Mouse (Mus musculus) embryonic facial prominence, embryonic 11.5 days (tissue): ENCODE data around the gene Hsd3b7. TPM values are rescaled to one million over a fixed set of nuclear protein-coding genes. Genes with fewer than 3 reads are reported as not detected.

Experiments used
- ATAC-seq: fragments of 200-750 bp; cut with Nextera tagmentation; replicated peaks from 2 replicates; pipeline ENCODE4 v1.8.0; 2017; ENCODE audit warnings: low read depth; ENCODE audit not compliant: insufficient number of reproducible peaks, low FRiP score, low TSS enrichment
- DNase-seq: peaks from one replicate; pipeline ENCODE4 v3.0.0-alpha.2; 2015; ENCODE audit warnings: low spot score
- H3K27ac ChIP-seq: fragments of 300-500 bp; sonication (generic); replicated peaks from 2 replicates; pipeline ENCODE4 v1.5.1; 2014; ENCODE audit warnings: mild to moderate bottlenecking, low read depth, low read length, control low read depth
- H3K27me3 ChIP-seq: fragments of 300-500 bp; sonication (generic); 2 replicates; pipeline ENCODE4 v1.6.1; 2014; ENCODE audit warnings: mild to moderate bottlenecking, low read length, moderate library complexity, mixed read lengths; ENCODE audit not compliant: control insufficient read depth, insufficient read depth
- H3K36me3 ChIP-seq: fragments of 300-500 bp; sonication (generic); replicated peaks from 2 replicates; pipeline ENCODE4 v1.6.1; 2014; ENCODE audit warnings: low read depth, mild to moderate bottlenecking, low read length, moderate library complexity, mixed read lengths; ENCODE audit not compliant: control insufficient read depth, insufficient read depth
- H3K4me1 ChIP-seq: fragments of 300-500 bp; sonication (generic); 2 replicates; pipeline ENCODE4 v1.6.1; 2014; ENCODE audit warnings: low read length, mixed read lengths; ENCODE audit not compliant: control insufficient read depth, insufficient read depth
- H3K4me2 ChIP-seq: fragments of 300-500 bp; sonication (generic); 2 replicates; pipeline ENCODE4 v1.6.1; 2014; ENCODE audit warnings: low read depth, mild to moderate bottlenecking, control low read depth, low read length, moderate library complexity
- H3K4me3 ChIP-seq: fragments of 300-500 bp; sonication (generic); 2 replicates; pipeline ENCODE4 v1.5.1; 2014; ENCODE audit warnings: low read depth, low read length, control low read depth
- H3K9ac ChIP-seq: fragments of 300-500 bp; sonication (generic); replicated peaks from 2 replicates; pipeline ENCODE4 v1.6.1; 2014; ENCODE audit warnings: mild to moderate bottlenecking, control low read depth, low read length
- H3K9me3 ChIP-seq: fragments of 300-500 bp; sonication (generic); replicated peaks from 2 replicates; pipeline ENCODE4 v1.6.1; 2016; ENCODE audit warnings: mild to moderate bottlenecking, low read length, inconsistent platforms, mixed read lengths; ENCODE audit not compliant: control insufficient read depth
- WGBS: fragments of 180-500 bp; shearing (Covaris S2); extraction: QIAGEN DNeasy Blood & Tissue Kit; methylation state at CpG from one replicate; pipeline ENCODE4 v1.1.7; 2014; 5-methylcytosine and 5-hydroxymethylcytosine counted together
- polyA plus RNA-seq: library from polyadenylated mRNA; unstranded; fragments of >200 nt; fragmentation: Nextera tagmentation; extraction: Ambion mirVana; gene quantifications from 2 replicates; pipeline ENCODE4 v1.2.1, GENCODE M21; 2014

Gene Hsd3b7
- polyA plus RNA-seq, 1 experiment from 2014 or later: 8.2 TPM

GRCm38 (mm10) chr7:127799738-127800137 lies 666 bp upstream of the Hsd3b7 start:
- DNase-seq (no peak), ATAC-seq (no peak)
- Histone ChIP-seq H3K4me1 (0 out of 2 replicates have a peak, but pooled peaks cover 5% of the 10 kb centered on the region), H3K4me3 (no peak overlapping the region), H3K27ac (no peak overlapping the region), H3K27me3 (no peaks in the 10 kb centered on the region), H3K9ac (no peak overlapping the region), H3K4me2 (no peak overlapping the region), H3K9me3 (no peaks in the 10 kb centered on the region), H3K36me3 (peaks cover 32% of the 10 kb centered on the region)
- 85% methylated on average over 1 of the region's 1 CpGs for WGBS

- H3K36me3 ChIP-seq: peaks cover 26% of the 10 kb centered on the region
- H3K4me2 ChIP-seq: no peak overlapping the region
- DNase-seq: no peak
- no peak overlapping the region; the same call in 1 of the 2 replicates for H3K9ac ChIP-seq
- WGBS: 86% methylated on average over 8 of the region's 8 CpGs
- no peak overlapping the region for H3K27ac ChIP-seq
- H3K4me3 ChIP-seq: no peak overlapping the region
- no peaks in the 10 kb centered on the region for H3K27me3 ChIP-seq
- peak; percentile 12; the same call in 1 of the 2 replicates for ATAC-seq
- H3K9me3 ChIP-seq: no peaks in the 10 kb centered on the region
- 0 out of 2 replicates have a peak, but pooled peaks cover 5% of the 10 kb centered on the region for H3K4me1 ChIP-seq
Observed at GRCm38 (mm10) chr7:127801010-127801621, 712 bp downstream of the Hsd3b7 start.

GRCm38 (mm10) chr7:127802313-127802712 lies 1.9 kb downstream of the Hsd3b7 start:
- WGBS: 91% methylated on average over 17 of the region's 17 CpGs

GRCm38 (mm10) chr7:127808821-127809220 lies 8.4 kb downstream of the Hsd3b7 start:
- no peak for ATAC-seq
- 84% methylated on average over 5 of the region's 5 CpGs for WGBS
- Histone ChIP-seq H3K27ac (no peak overlapping the region), H3K4me1 (no peaks in the 10 kb centered on the region), H3K9ac (no peak overlapping the region), H3K27me3 (no peaks in the 10 kb centered on the region), H3K4me3 (no peak overlapping the region), H3K9me3 (no peaks in the 10 kb centered on the region), H3K4me2 (no peak overlapping the region), H3K36me3 (no peaks in the 10 kb centered on the region; the same call in 1 of the 2 replicates)
- DNase-seq: no peak

More at GRCm38 (mm10) chr7:127802313-127802712, 1.9 kb downstream of the Hsd3b7 start:
- no peak overlapping the region for H3K4me2 ChIP-seq
- H3K27ac ChIP-seq: no peak overlapping the region
- H3K4me3 ChIP-seq: no peak overlapping the region
- no peaks in the 10 kb centered on the region for H3K9me3 ChIP-seq
- ATAC-seq: no peak
- H3K27me3 ChIP-seq: no peaks in the 10 kb centered on the region
- DNase-seq: no peak
- 0 out of 2 replicates have a peak, but pooled peaks cover 5% of the 10 kb centered on the region for H3K4me1 ChIP-seq
- peaks cover 23% of the 10 kb centered on the region for H3K36me3 ChIP-seq
- no peak overlapping the region for H3K9ac ChIP-seq

GRCm38 (mm10) chr7:127809846-127810245 lies 9.4 kb downstream of the Hsd3b7 start:
- Histone ChIP-seq H3K9ac (no peak overlapping the region), H3K4me2 (no peak overlapping the region), H3K9me3 (no peaks in the 10 kb centered on the region), H3K4me1 (no peaks in the 10 kb centered on the region), H3K36me3 (no peaks in the 10 kb centered on the region; the same call in 1 of the 2 replicates), H3K4me3 (no peak overlapping the region), H3K27me3 (no peaks in the 10 kb centered on the region), H3K27ac (no peak overlapping the region)
- WGBS: 92% methylated on average over 1 of the region's 1 CpGs
- DNase-seq: no peak
- ATAC-seq: no peak

- Histone ChIP-seq H3K9ac (no peak overlapping the region), H3K27me3 (no peaks in the 10 kb centered on the region), H3K4me3 (no peak overlapping the region), H3K9me3 (no peaks in the 10 kb centered on the region), H3K36me3 (no peaks in the 10 kb centered on the region; the same call in 1 of the 2 replicates), H3K27ac (no peak overlapping the region), H3K4me1 (no peaks in the 10 kb centered on the region), H3K4me2 (no peak overlapping the region)
- 76% methylated on average over 10 of the region's 10 CpGs for WGBS
- DNase-seq: no peak
- no peak for ATAC-seq
Observed at GRCm38 (mm10) chr7:127810650-127811049, 10.2 kb downstream of the Hsd3b7 start.

GRCm38 (mm10) chr7:127811240-127811639 lies 10.8 kb downstream of the Hsd3b7 start:
- Histone ChIP-seq H3K27ac (no peak overlapping the region), H3K4me1 (no peaks in the 10 kb centered on the region), H3K27me3 (no peaks in the 10 kb centered on the region), H3K36me3 (no peaks in the 10 kb centered on the region; the same call in 1 of the 2 replicates), H3K9ac (no peak overlapping the region), H3K9me3 (no peaks in the 10 kb centered on the region), H3K4me2 (no peak overlapping the region), H3K4me3 (no peak overlapping the region)
- no peak for DNase-seq
- WGBS: 84% methylated on average over 4 of the region's 4 CpGs
- ATAC-seq: no peak

GRCm38 (mm10) chr7:127812292-127812691 lies 11.9 kb downstream of the Hsd3b7 start:
- no peaks in the 10 kb centered on the region for H3K4me1 ChIP-seq
- 87% methylated on average over 3 of the region's 3 CpGs for WGBS
- no peak for ATAC-seq
- H3K9me3 ChIP-seq: no peaks in the 10 kb centered on the region
- no peak overlapping the region for H3K27ac ChIP-seq
- no peaks in the 10 kb centered on the region for H3K27me3 ChIP-seq
- no peak overlapping the region for H3K4me3 ChIP-seq
- no peak overlapping the region for H3K4me2 ChIP-seq
- no peak for DNase-seq
- no peaks in the 10 kb centered on the region; the same call in 1 of the 2 replicates for H3K36me3 ChIP-seq
- H3K9ac ChIP-seq: no peak overlapping the region
